Mouse (Mus musculus): ENCODE measurements around the gene Ugdh. TPM values are rescaled to one million over a fixed set of nuclear protein-coding genes. Genes with fewer than 3 reads are reported as not detected.
A peak's percentile ranks its signal among the peaks of the same experiment; 100 is the strongest.

Gene Ugdh
- polyA plus RNA-seq, 1 experiment from 2014 or later = 112 TPM

- WGBS = 63% methylated on average over 3 of the region's 3 CpGs
- Histone ChIP-seq H3K4me3 (ENCODE audit: low read depth, low read length) (no peak overlapping the region), H3K36me3 (replicated peaks; ENCODE audit: control insufficient read depth, insufficient read depth, low read depth, low read length) (no peaks in the 10 kb centered on the region; the same call in 1 of the 2 replicates), H3K27ac (replicated peaks; ENCODE audit: low read depth, low read length) (no peak overlapping the region), H3K4me2 (ENCODE audit: low read depth, low read length) (no peak overlapping the region), H3K9ac (replicated peaks; ENCODE audit: low read length) (no peak overlapping the region), H3K9me3 (replicated peaks; ENCODE audit: control insufficient read depth, low read length) (no peaks in the 10 kb centered on the region), H3K27me3 (ENCODE audit: control insufficient read depth, insufficient read depth, low read length) (no peaks in the 10 kb centered on the region), H3K4me1 (ENCODE audit: control insufficient read depth, insufficient read depth, low read length) (no peaks in the 10 kb centered on the region)
- no peak for ATAC-seq (replicated peaks; ENCODE audit: insufficient number of reproducible peaks, low FRiP score, low TSS enrichment, low read depth)
- DNase-seq (ENCODE audit: low spot score) = peak; percentile 28
Observed at GRCm38 (mm10) chr5:65466911-65467310, 31.2 kb upstream of the Ugdh start.

- DNase-seq (ENCODE audit: low spot score) (no peak), ATAC-seq (replicated peaks; ENCODE audit: insufficient number of reproducible peaks, low FRiP score, low TSS enrichment, low read depth) (no peak)
- WGBS = 85% methylated on average over 14 of the region's 14 CpGs
- H3K4me3 ChIP-seq (ENCODE audit: low read depth, low read length) = no peak overlapping the region
- no peaks in the 10 kb centered on the region for H3K9me3 ChIP-seq (replicated peaks; ENCODE audit: control insufficient read depth, low read length)
- H3K27ac ChIP-seq (replicated peaks; ENCODE audit: low read depth, low read length) = no peak overlapping the region
- H3K36me3 ChIP-seq (replicated peaks; ENCODE audit: control insufficient read depth, insufficient read depth, low read depth, low read length) = no peaks in the 10 kb centered on the region; the same call in 1 of the 2 replicates
- no peaks in the 10 kb centered on the region for H3K4me1 ChIP-seq (ENCODE audit: control insufficient read depth, insufficient read depth, low read length)
- H3K27me3 ChIP-seq (ENCODE audit: control insufficient read depth, insufficient read depth, low read length) = no peaks in the 10 kb centered on the region
- H3K9ac ChIP-seq (replicated peaks; ENCODE audit: low read length) = no peak overlapping the region
- no peak overlapping the region for H3K4me2 ChIP-seq (ENCODE audit: low read depth, low read length)
Observed at GRCm38 (mm10) chr5:65460361-65460760, 24.6 kb upstream of the Ugdh start.

DNA sequence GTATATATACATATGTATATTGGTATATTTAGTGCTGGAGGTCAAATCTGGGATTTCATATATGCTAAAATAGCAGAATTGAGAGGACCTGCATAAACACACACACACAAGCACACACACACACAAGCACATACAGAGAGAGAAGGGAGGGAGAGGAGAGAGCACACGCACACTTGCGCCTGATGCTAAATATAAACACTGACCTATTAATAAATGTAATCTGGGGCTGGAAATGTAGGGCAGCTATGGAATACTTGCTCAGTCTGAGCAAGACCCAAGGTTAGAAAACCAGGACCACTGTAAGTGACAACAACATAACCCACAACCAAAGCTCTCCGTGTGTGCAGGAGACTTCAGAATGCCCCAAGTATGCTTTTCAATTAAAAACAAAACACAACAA, 23.7 kb upstream of the Ugdh start:
- Histone ChIP-seq H3K9ac (replicated peaks; ENCODE audit: low read length) (no peak overlapping the region), H3K4me1 (ENCODE audit: control insufficient read depth, insufficient read depth, low read length) (no peaks in the 10 kb centered on the region), H3K27me3 (ENCODE audit: control insufficient read depth, insufficient read depth, low read length) (no peaks in the 10 kb centered on the region), H3K36me3 (replicated peaks; ENCODE audit: control insufficient read depth, insufficient read depth, low read depth, low read length) (no peaks in the 10 kb centered on the region; the same call in 1 of the 2 replicates), H3K27ac (replicated peaks; ENCODE audit: low read depth, low read length) (no peak overlapping the region), H3K9me3 (replicated peaks; ENCODE audit: control insufficient read depth, low read length) (no peaks in the 10 kb centered on the region), H3K4me2 (ENCODE audit: low read depth, low read length) (no peak overlapping the region), H3K4me3 (ENCODE audit: low read depth, low read length) (no peak overlapping the region)
- DNase-seq (ENCODE audit: low spot score) (no peak), ATAC-seq (replicated peaks; ENCODE audit: insufficient number of reproducible peaks, low FRiP score, low TSS enrichment, low read depth) (no peak)
- 94% methylated on average over 3 of the region's 3 CpGs for WGBS

DNA sequence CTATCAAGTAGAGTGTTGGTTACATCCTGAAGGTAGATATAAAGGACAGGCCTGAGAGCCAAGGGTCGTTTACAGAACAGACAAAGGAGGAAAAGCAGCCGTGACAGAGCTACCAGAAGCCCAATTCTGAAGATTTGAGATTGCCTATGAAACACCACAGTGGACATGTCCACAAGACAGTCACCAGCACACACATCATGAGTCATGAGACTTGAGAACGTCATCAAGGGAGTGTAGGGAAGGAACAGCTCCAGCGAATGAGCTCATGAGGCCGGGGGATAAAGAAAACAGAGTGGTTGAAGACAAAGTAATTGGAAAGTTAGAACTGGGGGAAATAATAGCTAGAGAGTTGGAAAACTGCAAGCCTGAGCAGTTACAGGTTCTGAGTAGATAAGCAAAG, 22.1 kb upstream of the Ugdh start:
- H3K4me2 ChIP-seq (ENCODE audit: low read depth, low read length) = no peak overlapping the region
- H3K27me3 ChIP-seq (ENCODE audit: control insufficient read depth, insufficient read depth, low read length) = no peaks in the 10 kb centered on the region
- WGBS = 77% methylated on average over 5 of the region's 5 CpGs
- no peaks in the 10 kb centered on the region for H3K36me3 ChIP-seq (replicated peaks; ENCODE audit: control insufficient read depth, insufficient read depth, low read depth, low read length)
- DNase-seq (ENCODE audit: low spot score) (no peak), ATAC-seq (replicated peaks; ENCODE audit: insufficient number of reproducible peaks, low FRiP score, low TSS enrichment, low read depth) (no peak)
- H3K4me1 ChIP-seq (ENCODE audit: control insufficient read depth, insufficient read depth, low read length) = no peaks in the 10 kb centered on the region
- H3K4me3 ChIP-seq (ENCODE audit: low read depth, low read length) = no peak overlapping the region
- no peaks in the 10 kb centered on the region for H3K9me3 ChIP-seq (replicated peaks; ENCODE audit: control insufficient read depth, low read length)
- peak overlapping the region; percentile 39; the same call in 1 of the 2 replicates for H3K27ac ChIP-seq (replicated peaks; ENCODE audit: low read depth, low read length)
- H3K9ac ChIP-seq (replicated peaks; ENCODE audit: low read length) = no peak overlapping the region

DNA sequence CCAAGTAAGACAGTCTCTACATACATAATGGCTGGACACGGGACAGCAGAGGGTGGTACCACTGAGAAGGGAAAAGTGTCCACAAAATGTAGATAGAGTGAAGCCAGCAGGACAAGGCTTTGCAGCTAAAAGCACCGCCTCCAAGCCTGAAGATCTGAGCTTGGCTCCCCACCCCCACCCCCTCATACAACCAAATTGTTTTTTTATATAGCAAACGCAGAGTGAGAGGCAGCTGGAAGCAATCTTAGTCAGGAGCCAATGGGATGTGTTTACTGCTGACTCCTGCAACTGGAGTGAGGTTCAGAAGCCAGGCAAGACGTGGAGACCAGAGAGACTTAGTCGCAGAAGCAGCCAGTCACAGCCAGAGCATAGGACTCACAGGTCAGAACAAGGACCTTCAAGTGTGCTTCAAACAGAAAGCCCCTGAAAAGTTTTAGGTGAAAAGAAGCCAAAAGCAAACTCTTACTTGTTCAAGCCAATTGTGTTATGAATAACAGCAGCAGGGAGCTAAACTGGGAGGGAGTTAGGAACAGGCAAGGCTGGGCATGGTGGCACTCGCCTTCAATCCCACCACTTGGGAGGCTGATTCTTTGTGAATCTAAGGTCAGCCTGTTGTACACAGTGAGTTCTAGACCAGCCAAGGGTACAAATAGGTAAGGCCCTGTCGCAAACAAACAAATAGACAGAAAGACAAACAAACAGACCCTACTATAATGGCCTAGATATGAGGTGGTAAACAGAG, 21.5 kb upstream of the Ugdh start:
- 45% methylated on average over 7 of the region's 7 CpGs for WGBS
- DNase-seq (ENCODE audit: low spot score) (peak; percentile 84), ATAC-seq (replicated peaks; ENCODE audit: insufficient number of reproducible peaks, low FRiP score, low TSS enrichment, low read depth) (peak; percentile 87)
- no peaks in the 10 kb centered on the region for H3K4me1 ChIP-seq (ENCODE audit: control insufficient read depth, insufficient read depth, low read length)
- no peak overlapping the region for H3K9ac ChIP-seq (replicated peaks; ENCODE audit: low read length)
- no peak overlapping the region for H3K4me3 ChIP-seq (ENCODE audit: low read depth, low read length)
- no peaks in the 10 kb centered on the region for H3K36me3 ChIP-seq (replicated peaks; ENCODE audit: control insufficient read depth, insufficient read depth, low read depth, low read length)
- no peaks in the 10 kb centered on the region for H3K27me3 ChIP-seq (ENCODE audit: control insufficient read depth, insufficient read depth, low read length)
- H3K27ac ChIP-seq (replicated peaks; ENCODE audit: low read depth, low read length) = peak overlapping the region; percentile 68
- H3K4me2 ChIP-seq (ENCODE audit: low read depth, low read length) = no peak overlapping the region
- no peaks in the 10 kb centered on the region for H3K9me3 ChIP-seq (replicated peaks; ENCODE audit: control insufficient read depth, low read length)

DNA sequence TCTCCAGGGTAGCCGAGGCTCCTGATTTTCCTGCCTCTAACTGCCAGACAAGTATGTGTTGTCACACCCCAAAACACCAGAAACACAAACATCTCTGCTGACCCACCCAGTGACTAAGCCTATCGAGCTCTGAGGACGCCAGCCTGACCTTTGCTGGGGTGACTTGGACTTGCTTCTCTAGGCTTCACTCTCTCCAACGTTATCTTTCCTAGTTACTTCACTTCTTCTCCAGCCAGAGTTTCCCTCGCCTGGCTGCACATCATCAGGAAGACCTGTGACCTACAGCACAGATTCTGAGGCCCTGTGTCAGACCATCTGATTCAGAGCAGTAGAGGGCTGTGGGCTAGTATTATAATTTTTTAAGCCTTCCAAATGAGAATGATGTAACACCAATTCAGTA, 19.0 kb upstream of the Ugdh start:
- 74% methylated on average over 5 of the region's 5 CpGs for WGBS
- Histone ChIP-seq H3K9ac (replicated peaks; ENCODE audit: low read length) (no peak overlapping the region), H3K36me3 (replicated peaks; ENCODE audit: control insufficient read depth, insufficient read depth, low read depth, low read length) (no peaks in the 10 kb centered on the region; the same call in 1 of the 2 replicates), H3K27me3 (ENCODE audit: control insufficient read depth, insufficient read depth, low read length) (no peaks in the 10 kb centered on the region), H3K4me2 (ENCODE audit: low read depth, low read length) (no peak overlapping the region), H3K9me3 (replicated peaks; ENCODE audit: control insufficient read depth, low read length) (no peaks in the 10 kb centered on the region), H3K4me3 (ENCODE audit: low read depth, low read length) (no peak overlapping the region), H3K27ac (replicated peaks; ENCODE audit: low read depth, low read length) (no peak overlapping the region), H3K4me1 (ENCODE audit: control insufficient read depth, insufficient read depth, low read length) (no peaks in the 10 kb centered on the region)
- DNase-seq (ENCODE audit: low spot score) (no peak), ATAC-seq (replicated peaks; ENCODE audit: insufficient number of reproducible peaks, low FRiP score, low TSS enrichment, low read depth) (no peak)

GRCm38 (mm10) chr5:65448941-65449340, 13.2 kb upstream of the Ugdh start:
- no peaks in the 10 kb centered on the region; the same call in 1 of the 2 replicates for H3K36me3 ChIP-seq (replicated peaks; ENCODE audit: control insufficient read depth, insufficient read depth, low read depth, low read length)
- no peak for ATAC-seq (replicated peaks; ENCODE audit: insufficient number of reproducible peaks, low FRiP score, low TSS enrichment, low read depth)
- H3K27ac ChIP-seq (replicated peaks; ENCODE audit: low read depth, low read length) = no peak overlapping the region
- no peak overlapping the region for H3K4me2 ChIP-seq (ENCODE audit: low read depth, low read length)
- no peaks in the 10 kb centered on the region for H3K9me3 ChIP-seq (replicated peaks; ENCODE audit: control insufficient read depth, low read length)
- no peak for DNase-seq (ENCODE audit: low spot score)
- no peaks in the 10 kb centered on the region for H3K4me1 ChIP-seq (ENCODE audit: control insufficient read depth, insufficient read depth, low read length)
- no peaks in the 10 kb centered on the region for H3K27me3 ChIP-seq (ENCODE audit: control insufficient read depth, insufficient read depth, low read length)
- WGBS = 80% methylated on average over 4 of the region's 4 CpGs
- H3K9ac ChIP-seq (replicated peaks; ENCODE audit: low read length) = no peak overlapping the region
- H3K4me3 ChIP-seq (ENCODE audit: low read depth, low read length) = no peak overlapping the region

DNA sequence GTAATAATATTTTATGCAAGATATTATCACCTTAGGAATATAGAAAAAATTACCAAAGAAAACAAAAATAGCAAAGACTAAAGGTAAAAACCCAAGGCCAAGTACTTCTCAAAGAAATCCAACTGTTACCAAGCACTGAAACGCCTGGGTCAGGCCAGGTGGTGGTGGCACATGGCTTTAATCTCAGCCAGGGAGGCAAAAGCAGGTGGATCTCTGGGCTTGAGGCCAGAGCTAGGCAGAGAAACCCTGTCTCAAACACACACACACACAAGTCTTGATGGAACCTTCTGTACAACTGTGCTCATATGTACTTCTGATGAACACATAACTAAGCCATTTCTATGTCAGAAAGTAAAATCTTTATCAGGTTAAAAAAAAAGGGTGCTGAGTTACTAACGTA, 12.1 kb upstream of the Ugdh start:
- ATAC-seq (replicated peaks; ENCODE audit: insufficient number of reproducible peaks, low FRiP score, low TSS enrichment, low read depth) (no peak), DNase-seq (ENCODE audit: low spot score) (no peak)
- H3K4me3 ChIP-seq (ENCODE audit: low read depth, low read length) = no peak overlapping the region
- H3K27me3 ChIP-seq (ENCODE audit: control insufficient read depth, insufficient read depth, low read length) = no peaks in the 10 kb centered on the region
- H3K4me2 ChIP-seq (ENCODE audit: low read depth, low read length) = no peak overlapping the region
- no peak overlapping the region for H3K9ac ChIP-seq (replicated peaks; ENCODE audit: low read length)
- H3K27ac ChIP-seq (replicated peaks; ENCODE audit: low read depth, low read length) = no peak overlapping the region
- H3K4me1 ChIP-seq (ENCODE audit: control insufficient read depth, insufficient read depth, low read length) = no peaks in the 10 kb centered on the region
- no peaks in the 10 kb centered on the region; the same call in 1 of the 2 replicates for H3K36me3 ChIP-seq (replicated peaks; ENCODE audit: control insufficient read depth, insufficient read depth, low read depth, low read length)
- 91% methylated on average over 2 of the region's 2 CpGs for WGBS
- H3K9me3 ChIP-seq (replicated peaks; ENCODE audit: control insufficient read depth, low read length) = no peaks in the 10 kb centered on the region

Data from embryonic facial prominence, embryonic 11.5 days (tissue).